Mouse (Mus musculus) kidney, postnatal 36 days (tissue): ENCODE data around the gene Vps18.

Experiments used
- DNase-seq, 2 experiments: peaks; one replicate each; pipeline ENCODE4 v3.0.0; 2021 to 2022; ENCODE audit warnings: mixed read lengths in 2 of 2

Vps18 gene

GRCm38 (mm10) chr2:119288270-119288882 lies at the start of gene Vps18:
TSS of gene Vps18 (plus strand) at chr2:119288740.
- peak; percentile 97 to 99 for DNase-seq

GRCm38 (mm10) chr2:119240075-119240818 lies 48.3 kb upstream of the Vps18 start:
- DNase-seq, result peak in 1 of 2 experiments; percentile 27

GRCm38 (mm10) chr2:119240819-119241186 lies 47.7 kb upstream of the Vps18 start:
- no peak for DNase-seq

GRCm38 (mm10) chr2:119242548-119242947 lies 46.0 kb upstream of the Vps18 start:
- DNase-seq, result peak; percentile 63 to 83

DNA sequence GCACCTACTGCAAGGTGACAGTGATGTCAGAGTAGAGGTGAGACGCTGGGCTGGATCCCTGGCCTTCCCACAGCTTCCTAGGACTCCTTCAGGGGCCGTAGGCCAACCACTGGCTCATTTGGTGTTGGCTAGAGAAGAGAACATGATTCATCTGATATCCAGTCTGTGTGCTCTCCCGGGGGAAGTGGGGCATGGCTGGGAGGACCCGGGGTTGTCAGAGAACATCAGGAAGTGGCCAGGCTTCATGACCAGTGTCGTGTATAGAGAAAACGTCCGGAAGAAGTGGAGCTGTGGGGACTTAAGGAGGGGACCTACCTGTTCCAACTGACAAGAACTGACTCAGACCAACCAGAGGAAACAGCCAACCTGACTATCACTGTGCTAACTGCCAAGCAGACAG lies 43.3 kb upstream of the Vps18 start:
- DNase-seq, result no peak

DNA sequence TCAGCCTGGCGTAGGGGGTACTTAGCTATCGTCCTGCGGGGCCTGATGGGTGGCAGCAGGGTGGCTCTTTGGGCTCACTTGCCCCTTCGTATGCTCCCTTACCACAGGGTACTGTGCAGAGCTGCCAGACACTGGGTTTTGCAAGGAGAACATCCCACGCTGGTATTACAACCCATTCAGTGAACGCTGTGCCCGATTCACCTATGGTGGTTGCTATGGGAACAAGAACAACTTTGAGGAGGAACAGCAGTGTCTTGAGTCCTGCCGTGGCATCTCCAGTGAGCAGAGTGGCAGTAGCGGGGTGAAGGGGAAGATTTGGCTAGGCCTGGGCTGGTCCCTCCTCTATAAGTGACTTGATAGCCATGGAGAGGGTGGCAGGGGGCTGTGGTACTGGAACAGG lies 40.6 kb upstream of the Vps18 start:
- no peak for DNase-seq

GRCm38 (mm10) chr2:119249592-119250061 lies 38.9 kb upstream of the Vps18 start:
- DNase-seq, result peak; percentile 46 to 52

DNA sequence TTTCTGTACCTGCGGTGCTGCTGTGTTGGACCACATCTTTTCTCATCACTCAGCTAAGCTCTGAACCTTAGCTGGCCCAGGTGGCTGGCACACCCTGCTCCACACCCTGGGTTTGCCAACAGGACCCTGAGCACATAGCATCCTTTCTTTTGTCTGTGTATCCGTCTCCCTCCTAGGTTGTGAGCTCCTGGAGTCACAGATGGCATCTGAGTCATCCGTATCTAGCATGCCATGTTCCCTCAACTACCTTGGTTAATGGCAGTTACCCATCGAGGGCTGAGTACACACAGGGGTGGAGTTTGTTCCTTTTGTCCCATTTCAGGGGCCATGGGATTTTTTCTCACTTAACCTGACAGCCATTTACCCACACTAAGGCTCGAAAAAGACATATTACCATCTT lies 38.2 kb upstream of the Vps18 start:
- no peak for DNase-seq

DNA sequence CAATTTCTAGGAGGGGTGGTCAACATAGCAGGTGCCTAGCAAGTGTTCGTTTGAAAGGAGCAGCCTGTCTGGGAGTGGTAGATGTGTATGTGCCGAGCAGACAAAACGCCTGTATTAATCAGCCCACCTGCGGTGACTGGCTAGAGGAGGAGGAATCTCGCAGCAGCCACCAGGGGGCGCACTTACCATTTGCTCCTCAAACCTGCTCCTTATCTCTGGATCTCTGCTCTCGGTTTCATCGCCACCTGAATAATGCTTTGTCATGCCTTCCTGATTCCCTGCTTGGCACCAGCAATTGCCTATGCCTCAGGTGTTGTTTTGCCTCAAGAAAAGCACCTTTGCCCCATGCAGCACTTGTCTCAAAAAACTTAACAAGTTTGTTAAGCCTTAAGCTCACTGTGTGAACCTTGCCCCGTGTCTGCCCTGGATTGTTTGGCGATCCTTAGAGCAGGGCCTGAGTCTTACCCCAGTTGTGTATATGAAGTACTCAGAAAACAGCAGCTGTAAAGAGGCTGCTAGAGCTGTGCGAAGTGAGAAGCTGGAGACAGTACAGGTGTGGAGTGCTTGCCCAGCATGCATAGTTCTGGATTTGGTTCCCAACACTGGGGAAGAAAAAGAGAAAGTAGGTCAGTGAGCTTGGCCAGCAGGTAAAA lies 37.6 kb upstream of the Vps18 start:
- peak; percentile 90 to 96 for DNase-seq

- DNase-seq, result no peak
Observed at GRCm38 (mm10) chr2:119254976-119255375, 33.6 kb upstream of the Vps18 start.

- DNase-seq, result no peak
Observed at GRCm38 (mm10) chr2:119260518-119260917, 28.0 kb upstream of the Vps18 start.

GRCm38 (mm10) chr2:119261326-119261725 lies 27.2 kb upstream of the Vps18 start:
- DNase-seq, result no peak

GRCm38 (mm10) chr2:119262978-119263377 lies 25.6 kb upstream of the Vps18 start:
- peak; percentile 87 to 88 for DNase-seq

GRCm38 (mm10) chr2:119263813-119264212 lies 24.7 kb upstream of the Vps18 start:
- DNase-seq, result no peak

GRCm38 (mm10) chr2:119270286-119270642 lies 18.3 kb upstream of the Vps18 start:
- DNase-seq, result peak; percentile 38 to 63

DNA sequence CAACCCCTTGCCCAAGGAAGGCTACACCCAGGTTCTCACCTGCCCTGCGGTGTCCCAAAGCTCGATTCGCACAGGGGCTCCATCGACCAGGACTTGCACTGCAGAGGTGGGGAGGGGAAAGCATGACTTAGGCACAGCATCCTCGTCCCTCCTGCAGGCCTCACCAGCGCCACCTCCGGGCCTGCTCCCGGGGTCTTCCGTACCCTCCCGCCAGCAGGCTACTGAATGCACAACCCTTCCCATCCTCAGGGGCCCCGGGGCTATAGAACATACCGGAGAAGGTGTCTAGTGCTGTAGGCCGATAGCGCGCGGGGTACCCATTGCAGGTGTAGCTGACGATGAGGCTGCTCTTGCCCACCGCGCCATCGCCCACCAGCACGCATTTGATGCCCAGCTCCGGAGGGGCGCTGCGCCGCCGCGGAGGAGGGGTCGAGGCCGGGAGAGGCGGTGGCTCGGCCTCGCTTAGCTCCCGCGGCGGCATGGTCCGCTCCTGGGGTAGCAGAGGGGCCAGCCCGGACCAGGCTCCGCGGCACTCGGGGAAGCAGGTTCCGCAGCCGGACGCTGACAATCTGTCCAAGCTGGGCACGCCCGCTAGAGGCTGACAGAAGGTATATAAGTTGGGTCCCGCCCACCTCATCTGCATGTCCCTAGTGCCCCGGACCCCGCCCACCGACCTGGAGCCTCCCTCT lies 17.8 kb upstream of the Vps18 start, which contains the start of gene Rhov:
Gene Rhov (minus strand): TSS at position 630 of the 689 bp plus-strand sequence.
- peak; percentile 83 to 88 for DNase-seq

DNA sequence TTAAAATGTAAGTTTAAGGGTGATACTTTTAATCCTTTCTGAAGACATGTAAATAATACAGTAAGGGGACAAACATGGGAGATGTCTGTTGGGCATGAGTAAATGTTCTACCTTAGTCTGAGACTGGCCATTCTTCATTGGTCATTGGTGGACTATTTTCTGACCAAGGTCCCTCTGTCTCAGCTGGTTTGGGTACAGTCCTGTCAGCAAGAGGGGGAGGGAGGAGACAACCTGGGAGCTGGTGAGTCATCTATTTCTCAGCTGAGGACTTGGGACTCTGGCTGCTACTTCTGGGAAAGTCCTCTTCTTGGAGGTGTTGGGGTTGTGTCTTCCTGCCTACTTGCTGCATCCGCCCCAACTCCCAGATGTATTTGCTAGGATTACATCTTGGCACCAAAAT lies 14.4 kb upstream of the Vps18 start:
- DNase-seq, result peak; percentile 59 to 77

- no peak for DNase-seq
Observed at GRCm38 (mm10) chr2:119276926-119277325, 11.6 kb upstream of the Vps18 start.

GRCm38 (mm10) chr2:119277810-119278209 lies 10.7 kb upstream of the Vps18 start:
- no peak for DNase-seq

GRCm38 (mm10) chr2:119281899-119282565 lies 6.5 kb upstream of the Vps18 start:
- no peak for DNase-seq

DNA sequence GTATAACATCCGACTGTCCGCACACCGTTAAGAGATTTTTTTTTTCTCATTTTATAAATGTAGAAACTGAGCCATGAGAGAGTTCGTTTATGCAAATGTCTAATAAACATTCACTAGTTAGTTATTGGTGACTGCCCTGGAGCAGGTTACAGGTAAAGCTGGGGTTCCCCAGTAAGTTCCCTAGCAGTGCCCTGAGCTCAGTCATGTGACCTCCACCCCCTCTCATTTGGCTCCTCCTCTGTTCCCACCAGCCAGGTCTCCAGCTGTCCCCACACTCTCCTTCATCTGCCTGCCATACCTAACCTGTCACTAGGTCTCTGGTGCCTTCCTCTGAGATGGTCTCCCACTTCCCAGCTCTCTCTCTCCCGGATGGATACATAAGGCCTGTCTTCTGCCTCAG lies 1.2 kb upstream of the Vps18 start:
- no peak for DNase-seq

DNA sequence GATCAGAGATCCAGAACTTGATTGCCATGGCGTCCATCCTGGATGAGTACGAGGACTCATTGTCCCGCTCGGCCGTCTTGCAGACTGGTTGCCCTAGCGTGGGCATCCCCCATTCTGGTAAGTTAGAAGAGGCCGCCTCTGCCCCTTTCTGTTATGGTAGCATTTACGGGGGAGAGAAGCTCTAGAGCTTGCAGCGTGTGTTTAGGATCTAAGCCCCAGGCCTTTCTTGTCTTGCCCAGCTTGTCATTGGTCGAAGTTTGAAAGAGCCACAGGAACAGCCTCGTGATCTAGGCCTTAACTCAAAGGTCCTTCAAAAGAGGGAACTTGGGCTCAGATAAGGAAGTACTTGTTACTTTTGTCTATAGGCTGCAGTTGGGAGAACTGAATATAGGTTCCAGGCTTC lies 475 bp downstream of the Vps18 start:
- DNase-seq, result peak in 1 of 2 experiments; percentile 25

DNA sequence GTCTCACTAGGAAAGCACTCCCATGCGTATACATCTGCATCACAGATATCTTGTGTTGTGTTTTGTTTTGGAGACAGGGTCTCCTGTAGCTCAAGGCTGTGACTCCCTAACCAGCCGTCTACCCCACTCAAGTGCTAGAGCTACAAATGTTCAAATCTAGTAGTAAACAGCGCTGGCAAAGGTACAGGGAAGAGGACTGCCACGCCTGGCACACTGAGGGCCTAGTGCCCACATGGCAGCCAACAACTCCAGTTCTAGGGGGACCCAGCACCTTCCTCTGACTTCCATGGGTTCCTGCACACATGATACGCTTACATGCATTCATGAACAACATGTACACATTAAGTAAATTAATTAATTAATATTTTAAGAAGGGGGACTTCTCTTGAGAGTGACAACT lies 3.7 kb downstream of the Vps18 start:
- no peak for DNase-seq
